Mouse (Mus musculus): ENCODE data around the gene Wbp1.

Wbp1 gene

DNA sequence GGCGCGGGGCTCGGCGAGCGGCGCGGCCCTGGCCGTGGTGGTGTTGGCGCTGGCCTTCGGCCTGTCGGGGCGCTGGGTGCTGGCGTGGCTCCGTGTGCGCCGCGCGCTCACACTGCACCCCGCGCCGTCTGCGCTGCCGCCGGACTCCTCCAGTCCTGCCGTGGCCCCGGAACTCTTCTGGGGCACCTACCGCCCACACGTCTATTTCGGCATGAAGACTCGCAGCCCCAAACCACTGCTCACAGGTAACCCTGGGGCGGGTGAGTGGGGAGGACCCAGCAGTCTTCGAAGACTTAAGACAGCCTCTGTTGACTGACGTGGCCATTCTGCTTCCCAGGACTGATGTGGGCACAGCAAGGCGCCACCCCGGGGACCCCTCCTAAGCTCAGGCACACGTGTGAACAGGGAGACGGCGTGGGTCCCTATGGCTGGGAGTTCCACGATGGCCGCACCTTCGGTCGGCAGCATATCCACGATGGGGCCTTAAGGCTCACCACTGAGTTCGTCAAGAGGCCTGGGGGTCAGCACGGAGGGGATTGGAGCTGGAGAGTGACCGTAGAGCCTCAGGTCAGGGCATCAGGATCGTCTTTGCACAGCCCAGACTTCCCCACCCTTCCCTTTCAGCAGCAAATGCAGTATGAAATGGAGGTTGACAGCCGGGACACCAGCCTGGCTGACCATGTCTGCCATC is 5.5 kb downstream of the Wbp1 start:
- DNase-seq: no peak

- DNase-seq: peak; percentile 93
Measured at GRCm38 (mm10) chr6:83115011-83115671, 6.2 kb downstream of the Wbp1 start, which contains the start of gene Mogs. TSS of gene Mogs (plus strand) at chr6:83115496.

- no peak for DNase-seq
Measured at GRCm38 (mm10) chr6:83111510-83112136, 9.7 kb downstream of the Wbp1 start.

- DNase-seq: peak; percentile 72
Measured at GRCm38 (mm10) chr6:83108762-83109668, 12.3 kb downstream of the Wbp1 start, which contains the start of gene Mrpl53. TSS of gene Mrpl53 (plus strand) at chr6:83109040.

GRCm38 (mm10) chr6:83107566-83108400 is 13.6 kb downstream of the Wbp1 start:
- DNase-seq: peak; percentile 85

DNA sequence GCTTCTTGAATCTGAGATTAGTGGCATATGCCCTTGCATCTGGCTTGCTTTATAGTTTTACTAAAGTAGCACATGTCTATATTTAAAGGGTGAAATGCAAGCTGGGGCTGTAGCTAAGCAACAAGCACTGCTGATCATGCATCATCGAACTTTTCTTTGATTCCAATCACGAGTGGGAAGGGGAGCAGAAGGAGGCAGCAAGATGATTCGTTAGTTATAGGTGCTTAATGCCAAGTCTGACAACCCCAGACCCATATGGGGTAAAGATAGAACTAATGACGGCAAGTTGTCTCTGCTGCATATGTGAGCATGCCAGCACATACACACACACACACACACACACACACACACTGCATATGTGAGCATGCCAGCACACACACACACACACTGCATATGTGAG is 17.2 kb downstream of the Wbp1 start:
- no peak for DNase-seq

- DNase-seq: no peak
Measured at GRCm38 (mm10) chr6:83103130-83103650, 18.2 kb downstream of the Wbp1 start.

GRCm38 (mm10) chr6:83101688-83102556 is 19.4 kb downstream of the Wbp1 start:
- peak; percentile 81 for DNase-seq

GRCm38 (mm10) chr6:83101316-83101687 is 20.1 kb downstream of the Wbp1 start, which contains the start of the genes Ccdc142 and Gm42688:
TSS of gene Ccdc142 (plus strand) at chr6:83101601.
TSS of gene Gm42688 (plus strand) at chr6:83101617.
- peak; percentile 93 for DNase-seq

- no peak for DNase-seq
Measured at GRCm38 (mm10) chr6:83098411-83098810, 22.9 kb downstream of the Wbp1 start.

DNA sequence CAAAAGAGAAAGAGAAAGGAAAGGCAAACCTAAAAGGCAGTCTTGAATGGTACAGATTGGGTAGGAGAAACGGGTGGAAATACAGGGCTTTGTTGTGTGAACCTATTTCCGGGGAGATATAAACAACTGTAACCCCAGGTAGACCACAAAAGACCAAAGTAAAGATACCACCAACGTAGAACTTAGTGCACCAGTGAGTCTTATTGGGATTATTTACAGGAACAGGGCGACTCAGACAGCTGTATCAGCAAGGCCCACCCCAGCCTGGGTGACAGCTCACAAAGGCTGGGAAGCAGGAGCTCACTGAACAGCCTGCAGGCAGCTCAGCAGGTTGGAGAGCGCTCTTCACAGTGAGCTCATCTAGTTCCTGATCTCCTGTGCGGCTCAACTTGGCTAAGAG is 25.4 kb downstream of the Wbp1 start:
- DNase-seq: peak; percentile 54

- no peak for DNase-seq
Measured at GRCm38 (mm10) chr6:83092416-83093127, 28.8 kb downstream of the Wbp1 start.

DNA sequence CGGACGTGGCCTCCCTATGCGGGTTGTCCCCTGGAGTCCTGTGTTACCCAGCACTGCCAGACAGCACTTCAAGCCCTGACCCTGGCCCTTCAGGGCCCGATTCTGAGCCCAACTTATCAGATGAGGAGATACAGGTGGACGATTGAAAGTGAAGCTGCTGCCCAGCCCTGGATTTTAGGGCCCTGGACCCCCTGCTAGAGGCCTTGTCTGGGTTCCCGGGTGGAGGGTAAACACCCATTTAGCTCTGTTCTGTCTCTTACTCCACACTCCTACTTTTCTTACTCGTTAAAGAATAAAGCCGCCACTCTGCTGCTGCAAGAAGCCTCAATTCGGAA is 33.5 kb downstream of the Wbp1 start:
- DNase-seq: no peak

DNA sequence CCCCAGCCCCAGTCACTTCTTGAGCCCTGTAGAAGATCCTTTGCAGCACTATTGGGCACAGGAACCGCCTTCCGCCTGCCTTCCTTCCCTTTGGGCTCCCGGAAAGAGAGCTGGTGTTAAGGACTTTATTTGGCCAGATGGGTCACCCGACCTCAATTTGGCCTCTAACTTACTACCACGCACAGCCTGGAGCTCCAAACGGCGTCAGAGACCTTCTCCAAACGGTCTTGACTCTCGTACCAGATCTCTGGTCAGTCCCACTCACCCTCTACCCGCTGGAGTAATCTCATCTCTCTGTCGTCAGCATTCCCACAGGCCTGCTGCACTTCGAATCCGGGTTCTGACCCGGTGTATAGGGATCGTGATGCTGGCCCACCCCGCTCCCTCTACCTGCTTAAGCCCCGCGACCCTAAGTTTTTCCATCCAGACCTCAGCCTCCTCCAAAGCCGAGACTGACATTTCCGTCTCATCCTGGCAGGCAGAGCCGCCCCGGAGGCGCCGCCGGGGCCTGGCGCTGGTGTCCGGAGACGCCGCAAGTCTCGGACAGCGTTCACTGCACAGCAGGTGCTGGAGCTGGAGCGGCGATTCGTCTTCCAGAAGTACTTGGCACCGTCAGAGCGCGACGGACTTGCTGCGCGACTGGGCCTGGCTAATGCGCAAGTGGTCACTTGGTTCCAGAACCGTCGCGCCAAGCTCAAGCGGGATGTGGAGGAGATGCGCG is 34.0 kb downstream of the Wbp1 start:
- DNase-seq: no peak

DNA sequence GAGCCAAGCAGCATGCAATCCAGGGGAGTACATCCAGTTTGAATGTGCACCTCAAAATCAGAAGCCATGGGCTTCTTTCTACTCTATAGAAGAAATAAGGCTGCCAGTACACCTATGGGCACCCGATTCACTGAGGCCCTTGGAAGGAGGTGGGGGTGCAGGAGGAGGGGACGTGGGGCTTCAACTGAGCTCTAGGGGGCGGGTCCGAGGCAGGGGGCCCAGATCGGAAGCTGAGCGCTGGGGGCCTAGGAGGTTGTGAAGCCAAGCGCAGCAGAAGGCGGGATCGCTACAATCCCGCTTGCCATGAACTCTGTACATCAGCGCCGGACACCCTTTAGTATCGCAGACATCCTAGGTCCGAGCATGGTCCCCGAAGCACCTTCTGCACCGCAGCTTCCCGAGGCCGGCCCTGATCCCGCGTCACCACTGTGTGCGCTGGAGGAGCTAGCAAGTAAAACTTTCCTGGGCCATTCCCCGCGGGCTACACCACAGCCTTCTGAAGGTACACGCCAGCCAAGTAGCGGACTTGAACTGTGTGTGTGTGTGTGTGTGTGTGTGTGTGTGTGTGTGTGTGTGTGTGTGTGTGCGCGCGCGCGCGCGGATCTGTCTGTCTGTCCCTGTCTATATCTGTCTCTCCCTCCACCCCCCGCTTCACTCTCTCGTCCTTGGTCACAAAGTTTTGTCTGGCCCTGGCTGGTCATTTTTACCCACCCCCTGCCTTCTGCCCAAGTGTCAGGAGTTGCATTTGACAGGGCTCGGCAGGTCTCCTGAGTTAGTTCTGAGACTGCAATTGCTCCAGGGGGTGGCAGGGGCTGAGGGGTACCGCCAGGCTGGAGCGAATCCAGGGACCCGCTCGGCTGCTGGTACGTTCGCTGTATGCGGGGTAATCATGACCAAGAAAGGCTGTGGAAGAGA is 35.0 kb downstream of the Wbp1 start, which contains the start of gene Lbx2:
Gene Lbx2 (plus strand): TSS at position 247 of the 915 bp plus-strand sequence.
- DNase-seq: peak; percentile 22

- no peak for DNase-seq
Measured at GRCm38 (mm10) chr6:83084477-83084876, 36.9 kb downstream of the Wbp1 start.

GRCm38 (mm10) chr6:83083497-83083896 is 37.9 kb downstream of the Wbp1 start:
- DNase-seq: no peak

- DNase-seq: no peak
Measured at GRCm38 (mm10) chr6:83080210-83080609, 41.1 kb downstream of the Wbp1 start.
